Mouse (Mus musculus) E14TG2a.4 (cell line): ENCODE data around the gene Lamp1.

Experiments
- CTCF ChIP-seq: conservative IDR thresholded peaks from 2 replicates; pipeline ENCODE4 v1.5.1; 2014; ENCODE audit warnings: low read length
- NANOG ChIP-seq: IDR thresholded peaks from 2 replicates; pipeline ENCODE4 v1.6.1; 2014; ENCODE audit warnings: borderline replicate concordance, low read length, mixed read lengths

DNA sequence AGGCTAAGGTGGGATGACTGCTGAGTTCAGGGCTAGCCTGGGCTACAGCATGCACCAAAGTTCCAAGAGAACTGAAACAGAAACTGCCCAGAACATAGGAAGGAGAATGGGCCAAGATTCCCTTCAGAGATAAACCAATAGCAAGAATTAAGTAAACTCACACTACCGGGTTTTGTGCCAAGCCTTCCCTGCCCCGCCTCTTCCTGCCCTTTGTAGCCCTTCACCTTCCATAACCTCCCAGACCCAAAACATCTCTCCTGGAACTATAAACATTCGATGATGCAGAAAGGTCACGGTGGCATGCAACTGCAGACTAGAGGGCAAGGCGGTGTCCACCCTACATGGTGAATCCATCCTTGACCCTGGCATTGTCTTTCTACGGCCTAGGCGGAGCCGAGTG, 31.3 kb downstream of the Lamp1 start:
- TF ChIP-seq CTCF (no peak), NANOG (no peak)
